Mouse (Mus musculus): Measurements from ENCODE around the gene Ltbr.
"Not testable (repeated sequence)": the region's sequence is repeated elsewhere in the genome, so short reads cannot be mapped to it uniquely, and the experiment has no call there.

Ltbr gene

GRCm38 (mm10) chr6:125279729-125280128 lies 34.0 kb downstream of the Ltbr start:
- ATAC-seq (ENCODE audit: insufficient number of reproducible peaks, low FRiP score, low TSS enrichment), result no peak

GRCm38 (mm10) chr6:125274841-125275563 lies 38.7 kb downstream of the Ltbr start:
- no peak for ATAC-seq (ENCODE audit: insufficient number of reproducible peaks, low FRiP score, low TSS enrichment)

- no peak for ATAC-seq (ENCODE audit: insufficient number of reproducible peaks, low FRiP score, low TSS enrichment)
Observed at GRCm38 (mm10) chr6:125272228-125272785, 41.4 kb downstream of the Ltbr start.

GRCm38 (mm10) chr6:125271455-125272227 lies 42.0 kb downstream of the Ltbr start:
- peak; percentile 97 for ATAC-seq (ENCODE audit: insufficient number of reproducible peaks, low FRiP score, low TSS enrichment)

- no peak for ATAC-seq (ENCODE audit: insufficient number of reproducible peaks, low FRiP score, low TSS enrichment)
Observed at GRCm38 (mm10) chr6:125268799-125269198, 44.9 kb downstream of the Ltbr start.

- ATAC-seq (ENCODE audit: insufficient number of reproducible peaks, low FRiP score, low TSS enrichment), result no peak
Observed at GRCm38 (mm10) chr6:125267469-125267868, 46.2 kb downstream of the Ltbr start.

GRCm38 (mm10) chr6:125266600-125266999 lies 47.1 kb downstream of the Ltbr start:
- ATAC-seq (ENCODE audit: insufficient number of reproducible peaks, low FRiP score, low TSS enrichment), result not testable (repeated sequence)

GRCm38 (mm10) chr6:125266091-125266490 lies 47.6 kb downstream of the Ltbr start:
- no peak for ATAC-seq (ENCODE audit: insufficient number of reproducible peaks, low FRiP score, low TSS enrichment)

GRCm38 (mm10) chr6:125265239-125265638 lies 48.4 kb downstream of the Ltbr start:
- ATAC-seq (ENCODE audit: insufficient number of reproducible peaks, low FRiP score, low TSS enrichment), result no peak

- no peak for ATAC-seq (ENCODE audit: insufficient number of reproducible peaks, low FRiP score, low TSS enrichment)
Observed at GRCm38 (mm10) chr6:125264219-125264618, 49.5 kb downstream of the Ltbr start.

- no peak for ATAC-seq (ENCODE audit: insufficient number of reproducible peaks, low FRiP score, low TSS enrichment)
Observed at GRCm38 (mm10) chr6:125260006-125260555, 53.6 kb downstream of the Ltbr start.

Data from cerebellum, adult (tissue).